Mouse (Mus musculus) kidney, embryonic 16.5 days (tissue): ENCODE data around the gene Tnfrsf11a. TPM values are rescaled to one million over a fixed set of nuclear protein-coding genes. Genes with fewer than 3 reads are reported as not detected.

Experiments used
- ATAC-seq: fragments of 200-750 bp; cut with Nextera tagmentation; 2 replicates; pipeline ENCODE4 v1.8.0; 2017; ENCODE audit warnings: moderate TSS enrichment; ENCODE audit not compliant: low FRiP score, low TSS enrichment
- H3K27ac ChIP-seq: fragments of 300-500 bp; sonication (generic); 2 replicates; pipeline ENCODE4 v1.5.1; 2014; ENCODE audit warnings: low read length
- H3K27me3 ChIP-seq: fragments of 300-500 bp; sonication (generic); 2 replicates; pipeline ENCODE4 v1.6.1; 2014; ENCODE audit warnings: low read length, control low read depth, mixed read lengths; ENCODE audit not compliant: insufficient read depth
- H3K36me3 ChIP-seq: fragments of 300-500 bp; sonication (generic); 2 replicates; pipeline ENCODE4 v1.6.1; 2014; ENCODE audit warnings: low read length, control low read depth, mixed read lengths; ENCODE audit not compliant: insufficient read depth
- H3K4me1 ChIP-seq: fragments of 300-500 bp; sonication (generic); 2 replicates; pipeline ENCODE4 v1.6.1; 2014; ENCODE audit warnings: low read length, control low read depth, mixed read lengths; ENCODE audit not compliant: insufficient read depth
- H3K4me2 ChIP-seq: fragments of 300-500 bp; sonication (generic); replicated peaks from 2 replicates; pipeline ENCODE4 v1.6.1; 2014; ENCODE audit warnings: low read depth, low read length
- H3K4me3 ChIP-seq: fragments of 300-500 bp; sonication (generic); 2 replicates; pipeline ENCODE4 v1.5.1; 2014; ENCODE audit warnings: mild to moderate bottlenecking, low read length
- H3K9ac ChIP-seq: fragments of 300-500 bp; sonication (generic); replicated peaks from 2 replicates; pipeline ENCODE4 v1.6.1; 2014; ENCODE audit warnings: low read length
- H3K9me3 ChIP-seq: fragments of 300-500 bp; sonication (generic); 2 replicates; pipeline ENCODE4 v1.6.1; 2016; ENCODE audit warnings: low read length, control low read depth
- WGBS: fragments of 180-500 bp; shearing (Covaris S2); extraction: QIAGEN DNeasy Blood & Tissue Kit; methylation state at CpG from one replicate; pipeline ENCODE4 v1.1.7; 2014; 5-methylcytosine and 5-hydroxymethylcytosine counted together
- polyA plus RNA-seq: library from polyadenylated mRNA; unstranded; fragments of >200 nt; fragmentation: Nextera tagmentation; extraction: Ambion mirVana; gene quantifications from 2 replicates; pipeline ENCODE4 v1.2.1, GENCODE M21; 2015

The Tnfrsf11a gene
- polyA plus RNA-seq, 1 experiment from 2014 or later = 1.3 TPM

DNA sequence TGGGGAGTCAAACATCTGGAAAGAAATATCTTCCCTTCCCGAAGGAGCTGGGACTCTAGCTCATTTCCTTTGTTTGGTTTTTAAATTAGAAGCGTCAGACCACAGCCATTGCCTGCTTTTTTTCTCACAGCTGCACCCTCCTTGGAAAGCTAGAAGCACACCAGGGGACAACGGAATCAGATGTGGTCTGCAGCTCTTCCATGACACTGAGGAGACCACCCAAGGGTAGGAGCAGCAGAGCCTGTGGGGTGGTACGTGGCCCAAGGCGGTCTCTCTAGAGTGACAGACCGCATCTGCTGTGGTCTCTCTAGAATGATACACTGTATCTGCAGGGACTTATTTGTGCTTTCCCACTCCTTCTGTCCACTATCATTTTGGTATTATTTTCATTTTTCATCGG, 39.2 kb downstream of the Tnfrsf11a start:
- ATAC-seq = 0 out of 2 replicates have a peak, but pooled peaks have one; percentile 25
- no peak overlapping the region for H3K4me2 ChIP-seq
- no peaks in the 10 kb centered on the region for H3K36me3 ChIP-seq
- no peaks in the 10 kb centered on the region for H3K9me3 ChIP-seq
- H3K27me3 ChIP-seq = no peaks in the 10 kb centered on the region
- H3K9ac ChIP-seq = no peak overlapping the region
- peaks cover 4% of the 10 kb centered on the region; the same call in 1 of the 2 replicates for H3K4me1 ChIP-seq
- no peak overlapping the region for H3K27ac ChIP-seq
- 39% methylated on average over 7 of the region's 7 CpGs for WGBS
- no peak overlapping the region for H3K4me3 ChIP-seq

DNA sequence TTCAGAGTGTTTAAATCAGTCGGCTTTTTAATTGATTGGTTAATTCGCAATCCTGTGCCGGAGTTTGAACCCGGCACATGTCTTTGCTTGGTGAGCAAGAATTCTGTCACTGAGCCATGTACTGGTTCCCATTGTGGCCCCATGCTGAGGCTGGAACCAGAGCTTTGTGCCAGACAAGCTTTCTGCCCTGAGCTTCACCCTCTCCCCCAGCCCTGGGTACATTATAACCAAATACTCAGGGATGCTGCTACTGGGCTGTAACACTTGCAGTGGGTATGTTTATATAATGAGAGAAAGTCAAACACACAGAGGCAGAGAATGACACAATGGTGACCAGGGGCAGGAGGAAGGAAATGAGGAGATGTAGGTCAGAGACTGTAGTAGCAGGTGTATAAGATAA, 43.8 kb downstream of the Tnfrsf11a start:
- no peak for ATAC-seq
- 91% methylated on average over 4 of the region's 4 CpGs for WGBS
- H3K27me3 ChIP-seq = no peaks in the 10 kb centered on the region
- H3K36me3 ChIP-seq = no peaks in the 10 kb centered on the region
- H3K4me3 ChIP-seq = no peak overlapping the region
- H3K4me2 ChIP-seq = no peak overlapping the region
- peaks cover 3% of the 10 kb centered on the region; the same call in 1 of the 2 replicates for H3K4me1 ChIP-seq
- H3K9me3 ChIP-seq = no peaks in the 10 kb centered on the region
- no peak overlapping the region for H3K9ac ChIP-seq
- H3K27ac ChIP-seq = no peak overlapping the region

GRCm38 (mm10) chr1:105824980-105825379, 44.5 kb downstream of the Tnfrsf11a start:
- ATAC-seq = no peak
- H3K36me3 ChIP-seq = no peaks in the 10 kb centered on the region
- WGBS = 72% methylated on average over 4 of the region's 4 CpGs
- 0 out of 2 replicates have a peak, but pooled peaks cover 3% of the 10 kb centered on the region for H3K4me1 ChIP-seq
- H3K4me3 ChIP-seq = no peak overlapping the region
- H3K9ac ChIP-seq = no peak overlapping the region
- no peaks in the 10 kb centered on the region for H3K9me3 ChIP-seq
- no peak overlapping the region for H3K27ac ChIP-seq
- no peak overlapping the region for H3K4me2 ChIP-seq
- H3K27me3 ChIP-seq = no peaks in the 10 kb centered on the region

DNA sequence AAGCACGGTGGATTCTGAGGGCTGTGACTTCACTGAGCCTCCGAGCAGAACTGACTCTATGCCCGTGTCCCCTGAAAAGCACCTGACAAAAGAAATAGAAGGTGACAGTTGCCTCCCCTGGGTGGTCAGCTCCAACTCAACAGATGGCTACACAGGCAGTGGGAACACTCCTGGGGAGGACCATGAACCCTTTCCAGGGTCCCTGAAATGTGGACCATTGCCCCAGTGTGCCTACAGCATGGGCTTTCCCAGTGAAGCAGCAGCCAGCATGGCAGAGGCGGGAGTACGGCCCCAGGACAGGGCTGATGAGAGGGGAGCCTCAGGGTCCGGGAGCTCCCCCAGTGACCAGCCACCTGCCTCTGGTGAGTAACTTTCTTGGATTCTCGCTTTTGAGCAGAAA, 46.9 kb downstream of the Tnfrsf11a start:
- no peak for ATAC-seq
- Histone ChIP-seq H3K27me3 (no peaks in the 10 kb centered on the region), H3K4me3 (no peak overlapping the region), H3K36me3 (no peaks in the 10 kb centered on the region), H3K9me3 (no peaks in the 10 kb centered on the region), H3K9ac (no peak overlapping the region), H3K27ac (no peak overlapping the region), H3K4me2 (no peak overlapping the region), H3K4me1 (0 out of 2 replicates have a peak, but pooled peaks cover 3% of the 10 kb centered on the region)
- whole genome bisulfite sequencing = 92% methylated on average over 7 of the region's 7 CpGs

- Histone ChIP-seq H3K27me3 (no peaks in the 10 kb centered on the region), H3K27ac (no peak overlapping the region), H3K9ac (no peak overlapping the region), H3K4me1 (0 out of 2 replicates have a peak, but pooled peaks cover 3% of the 10 kb centered on the region), H3K4me2 (no peak overlapping the region), H3K4me3 (no peak overlapping the region), H3K36me3 (no peaks in the 10 kb centered on the region), H3K9me3 (no peaks in the 10 kb centered on the region)
- 83% methylated on average over 8 of the region's 8 CpGs for WGBS
- no peak for ATAC-seq
These were observed 47.3 kb downstream of the Tnfrsf11a start for GRCm38 (mm10) chr1:105827786-105828345.

DNA sequence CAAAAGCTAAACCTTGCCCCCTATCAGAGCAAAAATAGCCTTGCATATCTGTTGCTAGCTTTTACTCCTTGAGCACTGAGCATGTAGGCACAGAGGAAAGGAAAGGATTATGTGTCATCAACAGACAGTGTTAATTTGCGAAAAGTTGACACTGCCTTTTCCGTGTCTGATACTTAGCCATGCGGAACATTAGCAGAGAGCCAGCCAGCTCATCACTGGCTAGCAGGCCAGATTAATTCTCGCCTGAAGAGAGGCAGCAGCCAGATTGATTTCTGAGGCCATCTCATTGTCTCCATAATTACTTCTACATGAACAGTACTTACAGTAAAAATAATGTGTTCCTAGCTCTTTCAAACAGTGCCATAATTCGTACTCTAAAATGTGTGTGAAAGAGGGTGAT, 48.7 kb downstream of the Tnfrsf11a start:
- no peak overlapping the region for H3K27ac ChIP-seq
- ATAC-seq = no peak
- H3K9ac ChIP-seq = no peak overlapping the region
- no peaks in the 10 kb centered on the region for H3K9me3 ChIP-seq
- H3K27me3 ChIP-seq = no peaks in the 10 kb centered on the region
- H3K4me3 ChIP-seq = no peak overlapping the region
- 0 out of 2 replicates have a peak, but pooled peaks cover 3% of the 10 kb centered on the region for H3K4me1 ChIP-seq
- 46% methylated on average over 5 of the region's 5 CpGs for WGBS
- no peak overlapping the region for H3K4me2 ChIP-seq
- no peaks in the 10 kb centered on the region for H3K36me3 ChIP-seq

- 75% methylated on average over 1 of the region's 1 CpGs for WGBS
- H3K9me3 ChIP-seq = no peaks in the 10 kb centered on the region
- no peak overlapping the region for H3K4me3 ChIP-seq
- H3K9ac ChIP-seq = no peak overlapping the region
- ATAC-seq = no peak
- 0 out of 2 replicates have a peak, but pooled peaks cover 3% of the 10 kb centered on the region for H3K4me1 ChIP-seq
- H3K4me2 ChIP-seq = no peak overlapping the region
- H3K27me3 ChIP-seq = no peaks in the 10 kb centered on the region
- no peaks in the 10 kb centered on the region for H3K36me3 ChIP-seq
- H3K27ac ChIP-seq = no peak overlapping the region
These were observed 52.3 kb downstream of the Tnfrsf11a start for GRCm38 (mm10) chr1:105832784-105833183.

DNA sequence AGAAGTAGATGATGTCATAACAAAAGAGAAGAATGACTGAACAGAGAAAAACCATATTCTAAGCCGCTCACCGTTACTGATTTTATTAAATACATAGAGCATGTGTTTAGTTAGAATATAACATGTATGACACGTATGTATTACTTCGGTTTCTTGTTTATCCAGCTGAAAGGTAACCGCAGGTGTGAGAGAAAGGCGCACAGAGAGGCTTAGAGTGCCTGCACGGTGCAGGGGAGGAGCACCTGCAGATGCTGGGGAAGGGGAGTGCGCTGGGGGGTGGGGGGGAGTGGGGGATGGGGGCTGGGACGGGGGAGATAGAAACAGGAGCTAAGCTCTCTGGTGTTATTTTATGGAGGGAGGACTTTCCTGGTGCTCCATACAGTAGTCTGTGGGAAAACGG, 62.4 kb downstream of the Tnfrsf11a start:
- Histone ChIP-seq H3K4me2 (peak overlapping the region; percentile 57), H3K27ac (no peak overlapping the region), H3K27me3 (peaks cover 5% of the 10 kb centered on the region; the same call in 1 of the 2 replicates), H3K9ac (no peak overlapping the region), H3K4me1 (peaks cover 16% of the 10 kb centered on the region), H3K9me3 (no peaks in the 10 kb centered on the region), H3K4me3 (no peak overlapping the region), H3K36me3 (no peaks in the 10 kb centered on the region)
- ATAC-seq = peak; percentile 12; the same call in 1 of the 2 replicates
- WGBS = 22% methylated on average over 10 of the region's 10 CpGs

DNA sequence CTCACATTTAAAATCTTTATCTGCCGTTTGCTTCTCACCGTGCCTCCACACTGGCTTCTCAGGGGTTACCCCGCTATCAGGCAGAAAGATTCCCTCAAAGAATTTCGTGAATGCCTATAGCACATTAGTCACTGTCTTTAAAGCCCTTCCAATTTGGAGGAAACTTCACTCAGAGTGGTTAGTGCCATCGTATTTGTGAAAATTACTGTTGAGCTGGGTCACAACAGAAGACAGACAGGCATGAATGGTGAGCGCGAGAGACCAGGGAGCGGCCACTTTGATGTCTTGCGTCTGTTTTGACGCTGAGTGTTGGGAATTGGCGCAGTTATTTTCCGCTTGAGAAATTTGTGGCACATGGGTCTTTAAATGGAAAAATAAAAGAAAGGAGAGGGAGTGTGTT, 62.9 kb downstream of the Tnfrsf11a start:
- H3K27me3 ChIP-seq = peaks cover 5% of the 10 kb centered on the region; the same call in 1 of the 2 replicates
- H3K9ac ChIP-seq = peak overlapping the region; percentile 44; the same call in 1 of the 2 replicates
- H3K27ac ChIP-seq = no peak overlapping the region
- H3K4me3 ChIP-seq = 0 out of 2 replicates have a peak overlapping the region, but pooled peaks have one; percentile 7
- 3% methylated on average over 12 of the region's 12 CpGs for WGBS
- H3K9me3 ChIP-seq = no peaks in the 10 kb centered on the region
- peak overlapping the region; percentile 57 for H3K4me2 ChIP-seq
- H3K4me1 ChIP-seq = peaks cover 16% of the 10 kb centered on the region
- H3K36me3 ChIP-seq = no peaks in the 10 kb centered on the region
- peak; percentile 47; the same call in 1 of the 2 replicates for ATAC-seq

- no peaks in the 10 kb centered on the region for H3K9me3 ChIP-seq
- peak; percentile 49 for ATAC-seq
- peaks cover 16% of the 10 kb centered on the region for H3K4me1 ChIP-seq
- H3K27me3 ChIP-seq = peaks cover 5% of the 10 kb centered on the region; the same call in 1 of the 2 replicates
- no peaks in the 10 kb centered on the region for H3K36me3 ChIP-seq
- peak overlapping the region; percentile 33; the same call in 1 of the 2 replicates for H3K4me3 ChIP-seq
- H3K9ac ChIP-seq = no peak overlapping the region
- H3K27ac ChIP-seq = no peak overlapping the region
- peak overlapping the region; percentile 57 for H3K4me2 ChIP-seq
- WGBS = 0% methylated on average over 2 of the region's 2 CpGs
These were observed 63.3 kb downstream of the Tnfrsf11a start for GRCm38 (mm10) chr1:105843856-105844255.
